Mouse (Mus musculus) heart, embryonic 16.5 days (tissue): Measurements from ENCODE around the gene Ppdpf. TPM values are rescaled to one million over a fixed set of nuclear protein-coding genes. Genes with fewer than 3 reads are reported as not detected.

ENCODE experiments used
- ATAC-seq: fragments of 200-750 bp; cut with Nextera tagmentation; replicated peaks from 2 replicates; pipeline ENCODE4 v1.8.0; 2017; ENCODE audit warnings: moderate number of reproducible peaks; ENCODE audit not compliant: insufficient read depth, low FRiP score; ENCODE audit errors: extremely low read depth
- H3K27ac ChIP-seq: fragments of 300-500 bp; sonication (generic); 2 replicates; pipeline ENCODE4 v1.5.1; 2014; ENCODE audit warnings: mild to moderate bottlenecking, low read length, control low read depth, moderate library complexity
- H3K27me3 ChIP-seq: fragments of 300-500 bp; sonication (generic); 2 replicates; pipeline ENCODE4 v1.6.1; 2014; ENCODE audit warnings: low read length, mixed read lengths; ENCODE audit not compliant: control insufficient read depth, insufficient read depth
- H3K36me3 ChIP-seq: fragments of 300-500 bp; sonication (generic); 2 replicates; pipeline ENCODE4 v1.6.1; 2014; ENCODE audit not compliant: control insufficient read depth, insufficient read depth
- H3K4me1 ChIP-seq: fragments of 300-500 bp; sonication (generic); 2 replicates; pipeline ENCODE4 v1.6.1; 2014; ENCODE audit warnings: low read length, mixed read lengths; ENCODE audit not compliant: control insufficient read depth, insufficient read depth
- H3K4me2 ChIP-seq: fragments of 300-500 bp; sonication (generic); 2 replicates; pipeline ENCODE4 v1.6.1; 2014; ENCODE audit warnings: low read depth, mild to moderate bottlenecking, control low read depth, low read length
- H3K4me3 ChIP-seq: fragments of 300-500 bp; sonication (generic); 2 replicates; pipeline ENCODE4 v1.5.1; 2014; ENCODE audit warnings: mild to moderate bottlenecking, control low read depth, low read length
- H3K9ac ChIP-seq: fragments of 300-500 bp; sonication (generic); 2 replicates; pipeline ENCODE4 v1.6.1; 2014; ENCODE audit warnings: low read length, control low read depth
- H3K9me3 ChIP-seq: fragments of 300-500 bp; sonication (generic); replicated peaks from 2 replicates; pipeline ENCODE4 v1.6.1; 2016; ENCODE audit warnings: low read length; ENCODE audit not compliant: control insufficient read depth
- WGBS: fragments of 180-500 bp; shearing (Covaris S2); extraction: QIAGEN DNeasy Blood & Tissue Kit; methylation state at CpG from one replicate; pipeline ENCODE4 v1.1.7; 2014; 5-methylcytosine and 5-hydroxymethylcytosine counted together
- polyA plus RNA-seq: library from polyadenylated mRNA; unstranded; fragments of >200 nt; fragmentation: Nextera tagmentation; extraction: Ambion mirVana; gene quantifications from 2 replicates; pipeline ENCODE4 v1.2.1, GENCODE M21; 2015

Ppdpf gene
- polyA plus RNA-seq, 1 experiment from 2014 or later = 135 TPM

DNA sequence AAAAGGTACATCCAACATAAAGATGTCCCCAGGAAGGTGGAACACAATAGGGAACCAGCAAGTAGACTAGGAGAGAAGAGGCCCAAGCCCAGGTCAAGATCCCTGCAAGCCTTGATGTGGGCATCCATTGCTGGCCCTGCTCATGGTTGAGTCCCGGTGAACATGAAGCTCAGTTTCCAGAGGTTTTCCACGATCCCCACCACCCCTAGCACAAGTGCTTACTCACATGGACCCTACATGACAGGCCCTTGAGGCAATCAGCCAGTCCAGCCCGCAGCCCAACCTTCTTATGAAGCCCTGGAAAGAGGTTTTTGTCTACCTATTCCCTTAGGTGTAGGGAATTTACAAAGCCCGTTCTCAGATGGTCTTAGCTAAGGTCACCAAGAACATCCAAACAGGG lies 29.9 kb upstream of the Ppdpf start:
- Histone ChIP-seq H3K4me2 (peak overlapping the region; percentile 68), H3K4me1 (peaks cover 42% of the 10 kb centered on the region), H3K27ac (peak overlapping the region; percentile 93), H3K27me3 (peaks cover 15% of the 10 kb centered on the region), H3K9ac (peak overlapping the region; percentile 92; the same call in 1 of the 2 replicates), H3K4me3 (peak overlapping the region; percentile 69), H3K36me3 (peaks cover 5% of the 10 kb centered on the region), H3K9me3 (no peaks in the 10 kb centered on the region)
- ATAC-seq = no peak
- WGBS = 65% methylated on average over 4 of the region's 4 CpGs

DNA sequence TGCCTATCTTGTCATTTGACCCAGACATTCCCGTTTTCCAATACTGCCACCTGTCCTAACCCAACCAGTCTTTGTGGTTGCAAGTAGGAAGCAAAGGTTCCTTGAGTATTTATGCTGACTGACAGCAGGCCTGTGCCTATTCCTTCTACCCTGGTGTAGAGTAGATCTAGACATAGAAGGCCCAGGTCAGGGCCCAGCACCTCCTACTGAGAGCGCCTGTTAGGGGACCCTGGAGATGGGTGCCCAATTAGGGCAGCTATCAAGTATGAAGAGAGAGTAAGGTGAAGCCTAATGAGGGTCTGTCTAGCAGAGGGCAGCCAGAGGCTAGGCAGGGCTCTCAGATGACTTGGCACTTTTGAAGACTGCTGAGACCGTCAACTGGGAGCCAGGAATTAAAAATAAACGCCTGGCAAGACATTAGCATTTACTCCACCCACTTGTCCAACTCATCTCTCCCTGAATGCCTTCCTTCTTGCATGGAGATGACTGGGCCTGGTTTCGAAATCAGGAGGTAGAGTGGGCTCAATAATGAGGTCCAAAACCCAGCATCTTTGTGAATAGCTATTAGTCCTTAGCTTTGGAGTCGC lies 29.2 kb upstream of the Ppdpf start:
- no peaks in the 10 kb centered on the region for H3K9me3 ChIP-seq
- no peak overlapping the region for H3K4me3 ChIP-seq
- H3K9ac ChIP-seq = no peak overlapping the region
- peaks cover 15% of the 10 kb centered on the region for H3K27me3 ChIP-seq
- H3K36me3 ChIP-seq = peaks cover 2% of the 10 kb centered on the region; the same call in 1 of the 2 replicates
- peaks cover 42% of the 10 kb centered on the region for H3K4me1 ChIP-seq
- H3K4me2 ChIP-seq = no peak overlapping the region
- WGBS = 68% methylated on average over 6 of the region's 6 CpGs
- peak overlapping the region; percentile 93 for H3K27ac ChIP-seq
- no peak for ATAC-seq

DNA sequence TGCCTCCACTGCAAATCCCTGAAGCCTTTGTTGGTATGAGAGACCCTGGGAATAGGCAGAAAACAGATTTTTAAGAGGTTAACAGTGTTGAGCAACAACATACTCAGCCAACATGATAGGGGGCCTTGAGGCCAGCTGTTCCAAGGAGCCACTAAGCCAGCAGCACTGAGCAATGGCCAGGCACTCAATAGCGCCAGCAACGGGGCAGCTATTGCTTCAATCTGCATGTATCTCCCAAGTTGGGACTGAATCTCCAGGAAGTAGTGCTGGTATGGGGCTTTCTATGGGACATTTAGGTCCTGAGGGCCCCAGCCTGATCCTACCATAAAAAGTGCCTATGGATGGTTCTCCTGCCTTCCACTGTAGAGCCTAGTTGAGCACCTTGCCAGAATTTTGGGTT lies 28.6 kb upstream of the Ppdpf start:
- WGBS = 90% methylated on average over 2 of the region's 2 CpGs
- peak overlapping the region; percentile 93 for H3K27ac ChIP-seq

DNA sequence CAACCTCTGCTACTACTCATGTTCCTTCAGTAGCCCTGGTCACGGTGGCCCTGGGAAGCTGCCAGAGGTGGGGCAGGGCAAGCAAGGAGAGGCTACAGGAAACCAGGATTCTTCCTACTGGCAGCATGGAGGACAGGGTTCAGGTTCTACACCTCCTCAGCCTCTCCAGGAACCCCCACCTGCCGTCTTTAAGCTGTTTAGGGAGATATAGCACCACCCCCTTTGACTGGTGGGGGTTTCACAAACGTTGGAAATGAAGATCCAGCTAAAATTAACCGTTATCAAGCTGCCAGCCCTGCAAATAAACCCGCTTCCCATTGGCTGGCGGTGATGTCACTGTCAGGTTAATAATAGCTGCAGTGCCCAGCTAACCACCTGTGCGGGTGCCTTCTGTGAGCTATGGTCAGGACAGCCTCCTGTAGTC lies 27.9 kb upstream of the Ppdpf start:
- peak; percentile 83 for ATAC-seq
- peak overlapping the region; percentile 66 for H3K9ac ChIP-seq
- H3K27ac ChIP-seq = peak overlapping the region; percentile 93
- 29% methylated on average over 7 of the region's 7 CpGs for WGBS
- H3K4me3 ChIP-seq = peak overlapping the region; percentile 15
- H3K27me3 ChIP-seq = peaks cover 15% of the 10 kb centered on the region
- peaks cover 38% of the 10 kb centered on the region for H3K4me1 ChIP-seq
- no peaks in the 10 kb centered on the region for H3K9me3 ChIP-seq
- peak overlapping the region; percentile 60 for H3K4me2 ChIP-seq
- H3K36me3 ChIP-seq = no peaks in the 10 kb centered on the region

More for the DNA sequence above, 28.6 kb upstream of the Ppdpf start:
- Histone ChIP-seq H3K27me3 (peaks cover 15% of the 10 kb centered on the region), H3K4me2 (peak overlapping the region; percentile 60; the same call in 1 of the 2 replicates), H3K36me3 (no peaks in the 10 kb centered on the region), H3K9ac (peak overlapping the region; percentile 65; the same call in 1 of the 2 replicates), H3K4me1 (peaks cover 42% of the 10 kb centered on the region), H3K4me3 (no peak overlapping the region), H3K9me3 (no peaks in the 10 kb centered on the region)
- ATAC-seq = no peak

DNA sequence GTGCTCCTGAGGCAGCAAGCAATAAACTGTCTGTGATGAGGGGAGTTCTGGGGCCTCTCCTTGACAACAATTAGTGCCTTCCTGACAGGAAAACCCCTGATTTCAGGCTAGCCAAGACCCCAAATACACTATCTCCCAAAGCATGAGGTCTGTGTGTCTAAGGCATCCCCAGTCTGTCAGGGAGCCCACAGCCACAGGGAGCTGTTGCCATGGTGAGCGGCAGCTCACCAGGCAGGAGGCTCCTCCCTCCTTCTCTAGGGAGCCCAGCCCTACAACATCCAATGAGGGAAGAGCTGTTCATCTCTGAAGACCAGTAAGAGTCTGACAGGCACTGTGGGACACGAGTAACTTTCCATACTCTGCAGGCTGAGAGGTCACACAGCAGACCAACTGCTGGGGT lies 27.3 kb upstream of the Ppdpf start:
- no peaks in the 10 kb centered on the region for H3K9me3 ChIP-seq
- H3K4me1 ChIP-seq = peaks cover 34% of the 10 kb centered on the region
- peak overlapping the region; percentile 66 for H3K9ac ChIP-seq
- no peaks in the 10 kb centered on the region for H3K36me3 ChIP-seq
- peak; percentile 71 for ATAC-seq
- H3K4me3 ChIP-seq = peak overlapping the region; percentile 11; the same call in 1 of the 2 replicates
- H3K27ac ChIP-seq = peak overlapping the region; percentile 93
- peaks cover 15% of the 10 kb centered on the region for H3K27me3 ChIP-seq
- H3K4me2 ChIP-seq = peak overlapping the region; percentile 60
- WGBS = 0% methylated on average over 2 of the region's 2 CpGs

DNA sequence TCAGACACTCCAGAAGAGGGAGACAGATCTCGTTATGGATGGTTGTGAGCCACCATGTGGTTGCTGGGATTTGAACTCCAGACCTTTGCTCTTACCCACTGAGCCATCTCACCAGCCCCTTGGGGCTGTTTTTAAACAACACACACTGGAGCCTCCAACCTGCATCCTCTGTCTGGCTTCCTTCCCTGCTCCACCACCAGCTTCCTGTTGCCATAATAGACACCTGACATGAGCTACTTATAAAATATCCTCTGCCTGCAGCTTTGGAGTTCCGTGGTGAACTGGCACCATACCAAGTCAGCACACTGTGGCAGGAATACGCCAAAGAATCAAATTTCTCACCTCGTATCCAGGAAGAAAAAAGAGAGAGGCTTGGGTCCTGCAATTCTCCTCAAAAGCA lies 26.2 kb upstream of the Ppdpf start:
- no peak overlapping the region for H3K9ac ChIP-seq
- H3K9me3 ChIP-seq = no peaks in the 10 kb centered on the region
- no peak overlapping the region for H3K27ac ChIP-seq
- H3K4me1 ChIP-seq = peaks cover 29% of the 10 kb centered on the region
- no peaks in the 10 kb centered on the region for H3K36me3 ChIP-seq
- no peak overlapping the region for H3K4me2 ChIP-seq
- H3K27me3 ChIP-seq = peaks cover 14% of the 10 kb centered on the region
- WGBS = 56% methylated on average over 4 of the region's 4 CpGs
- no peak overlapping the region for H3K4me3 ChIP-seq
- no peak for ATAC-seq

DNA sequence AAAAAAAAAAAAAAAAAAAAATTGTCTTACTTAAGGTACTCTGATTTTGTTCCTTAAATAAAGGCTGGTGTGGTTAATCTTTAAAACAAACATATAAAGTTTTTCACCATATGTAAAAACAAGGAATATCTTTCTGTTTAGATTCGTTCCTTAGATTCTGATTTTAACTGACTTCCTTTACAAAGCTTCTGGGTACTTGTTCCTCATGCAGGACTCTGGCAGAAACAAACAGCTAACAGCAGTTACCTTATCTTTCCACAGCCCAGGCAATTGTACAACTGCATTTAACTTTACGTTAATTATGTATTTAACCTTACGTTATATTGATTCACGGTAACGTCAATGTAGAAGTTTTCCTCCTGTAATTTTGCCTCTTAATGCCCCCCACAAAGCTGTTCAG lies 20.6 kb upstream of the Ppdpf start:
- H3K4me1 ChIP-seq = no peaks in the 10 kb centered on the region
- H3K27ac ChIP-seq = no peak overlapping the region
- no peak overlapping the region for H3K4me2 ChIP-seq
- H3K9me3 ChIP-seq = 0 out of 2 replicates have a peak, but pooled peaks cover 3% of the 10 kb centered on the region
- no peak overlapping the region for H3K9ac ChIP-seq
- H3K4me3 ChIP-seq = no peak overlapping the region
- ATAC-seq = no peak
- H3K36me3 ChIP-seq = no peaks in the 10 kb centered on the region
- WGBS = 80% methylated on average over 5 of the region's 5 CpGs
- H3K27me3 ChIP-seq = no peaks in the 10 kb centered on the region

DNA sequence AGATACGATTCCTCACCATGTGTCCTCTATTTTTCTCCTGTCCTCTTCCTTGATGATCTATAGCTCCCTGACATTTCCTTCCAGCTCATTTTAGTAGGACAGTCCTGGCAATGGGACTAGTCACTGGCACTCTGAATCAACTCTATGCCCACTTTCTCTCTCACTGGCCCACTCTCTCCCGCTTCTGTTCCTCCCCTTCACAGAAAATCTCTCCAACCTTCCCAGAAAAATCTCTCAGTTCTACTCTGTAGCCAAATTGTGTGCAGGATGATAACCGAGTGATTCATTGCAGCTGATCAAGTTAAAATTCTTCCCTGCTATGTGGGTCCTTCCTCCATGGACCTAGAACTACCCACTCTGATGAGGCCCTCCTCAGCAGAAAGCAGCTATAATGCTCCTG lies 12.4 kb upstream of the Ppdpf start:
- 81% methylated on average over 3 of the region's 3 CpGs for WGBS
- no peaks in the 10 kb centered on the region for H3K36me3 ChIP-seq
- H3K27ac ChIP-seq = no peak overlapping the region
- no peak overlapping the region for H3K4me3 ChIP-seq
- H3K27me3 ChIP-seq = no peaks in the 10 kb centered on the region
- 0 out of 2 replicates have a peak, but pooled peaks cover under 1% of the 10 kb centered on the region for H3K9me3 ChIP-seq
- H3K4me2 ChIP-seq = no peak overlapping the region
- H3K4me1 ChIP-seq = no peaks in the 10 kb centered on the region
- no peak for ATAC-seq
- H3K9ac ChIP-seq = no peak overlapping the region

DNA sequence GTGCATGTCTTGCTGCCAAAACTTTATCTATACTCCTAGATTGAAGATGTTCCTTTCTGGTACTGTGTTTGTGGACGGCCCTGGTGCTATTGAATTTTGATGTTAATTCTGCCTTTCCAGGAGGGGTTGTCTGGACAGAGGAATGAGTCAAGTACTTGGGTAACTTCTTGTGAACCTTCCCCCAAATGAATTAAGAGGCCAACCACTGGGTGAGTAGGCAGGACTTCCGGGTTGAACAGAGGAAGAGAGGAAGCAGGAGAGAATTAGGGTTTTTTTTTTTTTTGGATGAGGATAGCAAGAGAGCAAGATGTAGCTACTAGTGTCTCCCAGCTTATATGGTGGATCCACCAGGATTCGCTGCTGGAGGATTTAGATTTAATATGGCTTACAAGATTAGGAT lies 9.0 kb upstream of the Ppdpf start:
- H3K9me3 ChIP-seq = no peaks in the 10 kb centered on the region
- no peak overlapping the region for H3K27ac ChIP-seq
- no peaks in the 10 kb centered on the region for H3K27me3 ChIP-seq
- H3K4me3 ChIP-seq = no peak overlapping the region
- no peaks in the 10 kb centered on the region for H3K36me3 ChIP-seq
- H3K9ac ChIP-seq = no peak overlapping the region
- 65% methylated on average over 3 of the region's 3 CpGs for WGBS
- H3K4me1 ChIP-seq = no peaks in the 10 kb centered on the region
- H3K4me2 ChIP-seq = no peak overlapping the region
- no peak for ATAC-seq
